Mouse (Mus musculus): ENCODE measurements around the gene Set. TPM values are rescaled to one million over a fixed set of nuclear protein-coding genes. Genes with fewer than 3 reads are reported as not detected.
"Not testable (repeated sequence)": the region's sequence is repeated elsewhere in the genome, so short reads cannot be mapped to it uniquely, and the experiment has no call there.

The Set gene
- polyA plus RNA-seq, 1 experiment from 2014 or later, result 361 TPM

DNA sequence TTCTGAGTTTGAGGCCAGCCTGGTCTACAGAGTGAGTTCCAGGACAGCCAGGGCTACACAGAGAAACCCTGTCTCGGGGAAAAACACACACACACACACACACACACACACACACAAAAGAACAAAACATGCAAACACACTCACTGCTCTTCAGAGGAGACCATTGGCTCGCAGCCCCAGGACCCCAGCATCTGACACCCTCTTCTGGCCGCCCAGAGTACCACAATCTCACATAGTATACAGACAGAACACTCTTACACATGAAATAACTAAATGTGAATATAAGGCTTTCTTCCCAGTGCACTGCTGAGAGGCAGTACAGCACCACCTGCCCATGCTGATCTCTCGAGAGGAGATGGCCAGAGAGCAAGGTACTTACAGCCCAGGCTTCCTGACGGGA is 12.6 kb upstream of the Set start:
- Histone ChIP-seq H3K4me3 (no peak overlapping the region), H3K4me2 (no peak overlapping the region), H3K9me3 (no peaks in the 10 kb centered on the region), H3K9ac (no peak overlapping the region), H3K4me1 (peaks cover 11% of the 10 kb centered on the region; the same call in 1 of the 2 replicates), H3K36me3 (peaks cover 10% of the 10 kb centered on the region), H3K27ac (no peak overlapping the region), H3K27me3 (no peaks in the 10 kb centered on the region)
- 89% methylated on average over 5 of the region's 5 CpGs for WGBS
- ATAC-seq (ENCODE audit: insufficient number of reproducible peaks, low FRiP score, low TSS enrichment, low read depth), result no peak

DNA sequence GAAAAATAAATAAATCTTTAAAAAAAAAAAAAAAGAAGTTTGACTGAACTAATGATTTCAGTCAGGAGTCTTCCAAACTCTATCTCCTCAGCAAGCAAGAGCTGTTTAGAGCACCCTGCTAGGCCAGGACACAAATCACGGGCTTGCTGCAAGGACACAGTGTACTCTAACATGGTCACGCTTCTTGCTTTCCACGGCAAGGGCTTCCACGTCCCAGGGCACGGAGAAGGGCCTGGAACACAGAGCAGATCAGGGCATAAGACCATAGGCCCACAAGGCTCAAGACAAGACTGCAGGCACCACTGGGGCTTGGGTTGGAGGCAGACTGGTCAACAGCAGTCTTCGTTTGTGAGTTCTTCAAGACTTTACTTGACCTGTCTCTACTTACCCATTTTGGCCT is 10.1 kb upstream of the Set start:
- no peaks in the 10 kb centered on the region for H3K9me3 ChIP-seq
- peaks cover 10% of the 10 kb centered on the region for H3K36me3 ChIP-seq
- ATAC-seq (ENCODE audit: insufficient number of reproducible peaks, low FRiP score, low TSS enrichment, low read depth), result no peak
- H3K4me2 ChIP-seq, result no peak overlapping the region
- no peaks in the 10 kb centered on the region for H3K27me3 ChIP-seq
- H3K27ac ChIP-seq, result no peak overlapping the region
- no peak overlapping the region for H3K4me3 ChIP-seq
- H3K9ac ChIP-seq, result no peak overlapping the region
- H3K4me1 ChIP-seq, result peaks cover 11% of the 10 kb centered on the region; the same call in 1 of the 2 replicates
- WGBS, result 95% methylated on average over 6 of the region's 6 CpGs

DNA sequence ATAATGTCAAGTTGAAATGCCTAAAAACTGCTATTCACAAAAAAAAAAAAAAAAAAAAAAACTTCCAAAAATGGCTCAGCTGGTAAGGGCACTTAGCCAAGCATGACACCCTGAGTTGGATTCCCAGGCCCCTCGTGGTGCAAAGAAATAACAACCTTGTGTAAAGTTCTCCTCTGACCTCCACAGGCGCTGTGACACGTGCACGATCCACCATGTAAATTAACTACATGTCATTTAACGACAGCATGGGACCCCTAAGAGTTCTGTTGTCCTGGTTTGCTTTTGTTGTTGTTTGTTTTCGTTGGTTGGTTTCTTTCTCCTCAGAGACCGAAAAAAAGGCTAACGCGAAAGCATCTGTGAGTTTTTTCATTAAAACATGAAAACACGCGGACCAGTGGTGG is 9.1 kb upstream of the Set start:
- H3K4me1 ChIP-seq, result 0 out of 2 replicates have a peak, but pooled peaks cover 5% of the 10 kb centered on the region
- ATAC-seq (ENCODE audit: insufficient number of reproducible peaks, low FRiP score, low TSS enrichment, low read depth), result no peak
- no peaks in the 10 kb centered on the region for H3K9me3 ChIP-seq
- H3K9ac ChIP-seq, result peak overlapping the region; percentile 65
- peak overlapping the region; percentile 73 for H3K4me3 ChIP-seq
- peak overlapping the region; percentile 93; the same call in 1 of the 2 replicates for H3K27ac ChIP-seq
- peaks cover 10% of the 10 kb centered on the region for H3K36me3 ChIP-seq
- H3K4me2 ChIP-seq, result peak overlapping the region; percentile 69
- 47% methylated on average over 11 of the region's 11 CpGs for WGBS
- H3K27me3 ChIP-seq, result no peaks in the 10 kb centered on the region

DNA sequence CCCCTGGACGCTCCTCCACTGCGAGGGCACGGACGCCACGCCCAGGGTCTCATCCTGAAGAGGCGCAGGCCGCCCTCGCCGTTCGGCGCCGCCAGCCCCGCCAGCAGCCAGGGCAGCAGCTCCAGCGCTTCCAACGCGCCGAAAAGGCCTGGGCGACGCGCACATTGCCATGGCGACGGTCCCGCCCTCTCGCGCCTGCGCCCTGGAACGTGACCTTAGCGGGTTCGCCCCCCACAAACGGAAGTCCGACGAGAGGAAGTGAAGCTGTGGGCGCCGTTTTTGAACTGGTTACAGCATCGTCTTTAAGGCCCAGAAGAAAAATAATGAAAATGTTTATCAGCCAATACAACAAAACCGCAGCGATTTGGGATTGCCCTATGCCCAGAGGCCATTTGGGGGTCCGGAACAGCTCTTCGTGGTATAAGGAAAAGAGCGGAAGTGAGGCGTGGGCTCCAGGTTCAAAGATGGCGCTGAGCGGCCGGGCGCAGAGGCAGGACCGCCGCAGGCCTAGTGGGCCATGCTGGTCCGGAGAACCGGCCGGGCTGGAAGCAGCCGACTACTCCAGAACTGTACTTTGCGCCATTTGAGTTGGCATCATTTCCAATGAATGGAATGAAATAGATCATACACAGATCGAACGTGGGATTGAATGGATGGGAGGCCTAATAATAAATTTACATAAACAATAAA is 8.3 kb upstream of the Set start, which contains the start of gene Wdr34:
Gene Wdr34, minus strand, starts transcription at position 183 of the 690 bp plus-strand sequence.
- ATAC-seq (ENCODE audit: insufficient number of reproducible peaks, low FRiP score, low TSS enrichment, low read depth), result peak; percentile 90
- H3K4me1 ChIP-seq, result 0 out of 2 replicates have a peak, but pooled peaks cover 5% of the 10 kb centered on the region
- no peaks in the 10 kb centered on the region for H3K9me3 ChIP-seq
- peak within 1 kb of the TSS; percentile 73 for H3K4me3 ChIP-seq
- H3K27ac ChIP-seq, result peak within 1 kb of the TSS; percentile 93
- WGBS, result under 1% methylated on average over 52 of the region's 54 CpGs
- no peaks in the 10 kb centered on the region for H3K27me3 ChIP-seq
- H3K36me3 ChIP-seq, result peaks cover 10% of the 10 kb centered on the region
- H3K4me2 ChIP-seq, result peak within 1 kb of the TSS; percentile 69
- peak within 1 kb of the TSS; percentile 65 for H3K9ac ChIP-seq

DNA sequence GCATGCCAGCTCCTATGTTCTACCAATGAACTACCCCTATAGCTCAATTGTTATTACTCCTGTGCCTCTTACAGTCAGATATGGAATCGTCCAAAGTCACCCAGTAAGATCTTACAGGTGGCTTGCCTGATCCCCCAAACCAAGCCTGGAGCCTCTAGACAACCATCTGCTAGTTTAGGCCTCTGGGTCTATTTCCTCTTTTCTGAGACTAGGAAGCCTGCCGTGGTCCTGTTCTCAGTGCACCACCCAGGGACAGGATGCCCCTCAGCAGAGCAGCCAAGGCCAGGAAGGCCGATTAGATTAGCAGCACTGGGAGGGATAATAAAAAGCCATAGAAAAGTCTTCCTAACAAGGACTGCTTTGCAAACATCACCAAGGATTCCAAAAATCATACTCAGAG is 7.3 kb upstream of the Set start:
- Histone ChIP-seq H3K27ac (no peak overlapping the region), H3K9me3 (no peaks in the 10 kb centered on the region), H3K4me3 (no peak overlapping the region), H3K4me1 (0 out of 2 replicates have a peak, but pooled peaks cover 5% of the 10 kb centered on the region), H3K9ac (no peak overlapping the region), H3K36me3 (peaks cover 7% of the 10 kb centered on the region; the same call in 1 of the 2 replicates), H3K4me2 (no peak overlapping the region), H3K27me3 (no peaks in the 10 kb centered on the region)
- WGBS, result 85% methylated on average over 3 of the region's 3 CpGs
- no peak for ATAC-seq (ENCODE audit: insufficient number of reproducible peaks, low FRiP score, low TSS enrichment, low read depth)

DNA sequence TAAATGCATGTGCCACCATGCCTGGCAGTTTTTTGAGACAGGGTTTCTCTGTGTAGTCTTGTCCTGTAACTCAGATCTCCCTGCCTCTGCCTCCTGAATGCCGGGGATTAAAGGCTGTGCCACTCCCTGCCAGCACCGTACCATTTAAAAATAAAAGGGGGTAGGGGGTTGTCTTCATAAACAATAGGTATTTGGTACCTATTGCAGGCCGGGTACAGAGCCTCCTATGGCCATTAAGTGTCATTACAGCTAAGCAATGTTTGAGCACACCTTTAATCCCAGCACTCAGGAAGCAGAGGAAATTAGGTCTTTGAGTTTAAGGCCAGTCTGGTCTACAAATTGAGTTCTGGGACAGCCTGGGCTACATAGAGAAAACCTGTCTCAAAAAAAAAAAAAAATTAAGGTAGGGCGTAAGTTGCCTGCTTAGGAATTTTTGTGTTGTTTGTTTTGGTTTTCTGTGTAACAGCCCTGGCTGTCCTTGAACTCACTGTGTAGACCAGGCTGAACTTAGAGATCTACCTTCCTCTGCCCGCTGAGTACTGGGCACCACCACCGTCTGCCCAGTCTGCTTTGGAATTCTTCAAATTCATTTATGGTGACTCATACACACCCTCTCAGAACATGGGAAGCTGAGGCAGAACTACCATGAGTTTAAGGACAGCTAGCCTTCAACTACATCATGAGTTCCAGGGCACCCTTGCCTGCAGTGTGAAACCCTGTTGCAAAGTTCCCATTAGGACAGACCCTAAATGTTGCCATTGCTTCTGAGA is 5.0 kb upstream of the Set start:
- Histone ChIP-seq H3K4me2 (no peak overlapping the region), H3K9ac (no peak overlapping the region), H3K27me3 (no peaks in the 10 kb centered on the region), H3K9me3 (no peaks in the 10 kb centered on the region), H3K27ac (no peak overlapping the region), H3K4me3 (no peak overlapping the region), H3K36me3 (no peaks in the 10 kb centered on the region), H3K4me1 (0 out of 2 replicates have a peak, but pooled peaks cover 5% of the 10 kb centered on the region)
- WGBS, result 37% methylated on average over 6 of the region's 6 CpGs
- ATAC-seq (ENCODE audit: insufficient number of reproducible peaks, low FRiP score, low TSS enrichment, low read depth), result no peak

DNA sequence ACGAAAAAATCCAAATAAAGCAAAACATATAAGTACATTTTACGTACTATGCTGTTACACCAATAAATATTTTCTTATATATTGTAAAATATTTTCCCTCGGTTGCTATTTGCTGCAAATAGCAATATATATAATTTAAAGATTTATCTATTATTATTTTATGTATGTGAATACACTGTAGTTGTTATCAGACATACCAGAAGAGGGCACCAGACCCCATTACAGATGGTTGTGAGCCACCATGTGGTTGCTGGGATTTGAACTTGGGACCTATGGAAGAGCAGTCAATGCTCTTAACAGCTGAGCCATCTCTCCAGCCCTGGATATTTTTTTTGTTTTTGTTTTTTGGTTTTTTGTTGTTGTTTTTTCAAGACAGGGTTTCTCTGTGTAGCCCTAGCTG is 1.9 kb upstream of the Set start:
- H3K4me3 ChIP-seq; H3K27ac ChIP-seq; H3K4me2 ChIP-seq; H3K4me1 ChIP-seq; H3K36me3 ChIP-seq; ATAC-seq (ENCODE audit: insufficient number of reproducible peaks, low FRiP score, low TSS enrichment, low read depth); H3K9me3 ChIP-seq; H3K27me3 ChIP-seq; H3K9ac ChIP-seq: not testable (repeated sequence)
- 90% methylated on average over 3 of the region's 3 CpGs for WGBS

DNA sequence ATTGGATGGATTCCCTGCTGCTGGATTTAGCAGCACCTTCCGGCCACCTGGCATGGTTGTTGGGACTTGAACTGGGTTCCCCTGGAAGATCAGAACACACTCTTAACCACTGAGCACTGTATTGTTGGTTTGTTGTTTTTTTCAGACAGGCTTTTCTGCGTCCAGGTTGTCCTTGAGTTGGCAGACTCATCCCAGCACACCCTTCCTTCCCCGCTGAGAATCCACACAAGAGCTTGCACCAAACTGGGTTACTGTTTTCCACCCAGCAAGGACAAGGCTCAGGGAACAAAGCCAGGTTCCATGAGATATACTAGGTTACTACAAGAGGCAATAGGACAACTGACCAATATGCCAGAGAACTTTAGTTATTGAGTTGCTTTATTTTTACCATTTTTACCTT is 442 bp upstream of the Set start:
- WGBS, result 81% methylated on average over 3 of the region's 3 CpGs
- no peak for ATAC-seq (ENCODE audit: insufficient number of reproducible peaks, low FRiP score, low TSS enrichment, low read depth)

DNA sequence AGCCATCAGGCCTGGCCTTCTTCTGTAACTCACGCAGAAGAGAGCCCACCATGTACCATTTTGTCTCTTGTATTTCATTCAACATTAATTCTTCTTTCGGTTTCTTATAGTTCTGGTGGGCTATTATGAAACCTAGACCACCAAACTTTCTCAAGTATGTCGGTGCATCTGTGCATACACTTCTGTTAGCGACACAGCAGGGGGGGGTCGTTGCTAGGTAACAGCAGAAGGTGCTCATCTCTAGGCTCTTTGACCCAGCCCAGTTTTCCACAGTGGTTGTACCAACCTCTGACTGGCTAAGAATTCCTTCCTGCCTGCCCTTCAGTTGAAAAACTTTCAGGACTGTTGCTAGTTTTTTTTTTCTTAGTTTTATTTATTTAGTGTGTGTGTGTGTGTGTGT is 1.2 kb downstream of the Set start:
- no peak overlapping the region for H3K4me2 ChIP-seq
- no peak overlapping the region for H3K9ac ChIP-seq
- H3K9me3 ChIP-seq, result no peaks in the 10 kb centered on the region
- H3K36me3 ChIP-seq, result no peaks in the 10 kb centered on the region
- 61% methylated on average over 5 of the region's 5 CpGs for WGBS
- ATAC-seq (ENCODE audit: insufficient number of reproducible peaks, low FRiP score, low TSS enrichment, low read depth), result no peak
- no peaks in the 10 kb centered on the region for H3K27me3 ChIP-seq
- peaks cover 13% of the 10 kb centered on the region for H3K4me1 ChIP-seq
- no peak overlapping the region for H3K4me3 ChIP-seq
- H3K27ac ChIP-seq, result no peak overlapping the region

More for the DNA sequence above, 442 bp upstream of the Set start:
- Histone ChIP-seq H3K4me3 (no peak overlapping the region), H3K27ac (no peak overlapping the region), H3K4me1 (0 out of 2 replicates have a peak, but pooled peaks cover 8% of the 10 kb centered on the region), H3K4me2 (no peak overlapping the region), H3K27me3 (no peaks in the 10 kb centered on the region), H3K36me3 (no peaks in the 10 kb centered on the region), H3K9me3 (no peaks in the 10 kb centered on the region), H3K9ac (no peak overlapping the region)

DNA sequence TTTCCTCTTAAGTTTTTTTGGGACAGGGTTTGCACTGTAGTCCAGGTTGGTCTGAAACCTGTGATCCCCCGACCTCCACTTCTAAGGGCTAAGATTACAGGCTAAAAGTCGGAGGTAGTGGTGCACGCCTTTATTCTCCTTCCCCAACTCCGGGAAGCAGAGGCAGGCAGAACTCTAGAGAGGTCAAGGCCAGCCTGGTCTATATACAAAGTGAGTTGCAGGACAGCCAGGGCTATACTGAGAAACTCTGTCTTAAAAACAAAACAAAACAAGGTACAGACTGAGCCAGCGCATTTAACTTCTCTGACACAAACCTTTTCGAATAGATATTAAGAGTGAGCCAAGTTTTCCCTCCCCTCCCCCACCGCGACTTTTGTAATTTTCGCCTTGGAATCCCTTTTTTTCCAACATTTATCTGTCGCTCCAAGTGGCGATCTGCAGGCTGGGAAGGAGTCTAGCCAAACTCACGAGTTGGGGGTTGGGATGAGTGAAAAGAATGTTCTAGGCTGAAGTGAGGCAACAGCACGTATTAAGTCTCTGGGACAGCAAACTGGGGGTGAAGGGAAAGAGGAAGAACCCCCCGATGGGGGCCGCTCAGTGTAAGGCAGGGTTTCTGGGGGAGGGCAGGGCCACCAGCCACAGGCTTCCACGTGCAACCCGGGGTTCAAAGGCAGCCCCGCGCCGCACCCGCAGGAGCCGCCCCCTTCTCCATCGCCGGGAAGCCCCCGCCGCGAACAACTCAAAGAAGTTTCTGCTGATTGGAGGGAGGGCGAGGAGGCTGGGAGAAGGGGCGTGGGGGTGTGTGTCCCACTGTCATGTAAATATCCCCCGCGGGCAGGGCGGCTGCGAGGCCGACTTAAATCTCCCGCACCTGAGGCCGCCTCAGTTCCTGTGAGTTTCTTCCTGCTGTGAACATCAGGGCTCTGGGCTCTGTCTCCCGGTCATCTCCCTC is 4.3 kb downstream of the Set start:
- peaks cover 34% of the 10 kb centered on the region for H3K4me1 ChIP-seq
- peak; percentile 24; the same call in 1 of the 2 replicates for ATAC-seq (ENCODE audit: insufficient number of reproducible peaks, low FRiP score, low TSS enrichment, low read depth)
- 7% methylated on average over 37 of the region's 37 CpGs for WGBS

More for the DNA sequence above, 4.3 kb downstream of the Set start:
- Histone ChIP-seq H3K36me3 (no peaks in the 10 kb centered on the region), H3K4me2 (peak overlapping the region; percentile 85), H3K9me3 (no peaks in the 10 kb centered on the region), H3K27me3 (no peaks in the 10 kb centered on the region), H3K27ac (peak overlapping the region; percentile 91), H3K4me3 (peak overlapping the region; percentile 53), H3K9ac (peak overlapping the region; percentile 41)
